In the genomic region with DNA sequence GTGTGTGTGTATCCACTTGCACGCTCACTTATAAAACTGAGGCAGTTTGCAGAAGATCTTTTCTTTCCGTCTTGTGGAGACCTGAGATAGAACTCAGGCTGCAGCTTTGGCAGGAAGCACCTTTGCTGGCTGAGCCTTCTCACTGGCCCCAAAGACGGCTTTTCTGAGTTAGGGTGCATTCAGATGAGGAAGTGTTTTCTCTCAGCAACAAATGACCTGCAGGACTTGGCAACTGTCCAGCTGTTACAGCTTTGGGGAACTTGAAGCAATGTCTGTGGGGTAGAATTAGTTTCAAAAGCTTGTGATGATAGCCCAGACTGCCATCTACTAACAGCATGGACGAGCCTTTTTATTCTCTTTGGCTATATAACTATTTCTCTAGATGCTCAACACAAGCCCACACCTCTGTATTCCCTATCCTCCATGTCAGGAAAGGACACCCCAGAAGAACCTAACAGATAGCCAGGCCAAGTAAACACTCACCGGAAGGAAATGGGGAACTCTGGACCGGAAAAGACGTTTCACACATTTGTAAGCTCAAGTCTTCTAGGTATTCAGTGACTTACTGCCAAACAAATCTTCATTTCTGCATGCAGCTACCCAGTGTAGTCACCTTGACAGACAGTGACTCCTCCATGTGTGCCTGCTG, we compare ENCODE assay signal across 7 mouse cellular contexts.
A peak's percentile ranks its signal among the peaks of the same experiment; 100 is the strongest.
DNase-seq lines count a peak whose midpoint lies in the region; ATAC-seq lines count a peak whose summit lies in the region.

No protein-coding gene starts in this region.

- peak; percentile 44 to 60 for DNase-seq in left cerebral cortex, postnatal 25 days (ENCODE audit: low spot score in 2 of 2)
- DNase-seq in left cerebral cortex, adult 8-10 months (ENCODE audit: low spot score in 2 of 2): no peak
- peak; percentile 18 to 45 for DNase-seq in adrenal gland, postnatal 36 days
- no peak for DNase-seq in liver, embryonic 11.5 days (ENCODE audit: low spot score)
- peak; percentile 17 for DNase-seq in right cerebral cortex, postnatal 4 days

- peak overlapping the region; percentile 33; the same call in 1 of the 2 replicates for H3K27ac ChIP-seq in heart, embryonic 13.5 days (replicated peaks)
- peak overlapping the region; percentile 11; the same call in 1 of the 2 replicates for H3K27ac ChIP-seq in liver, embryonic 11.5 days (ENCODE audit: low read depth, low read length)

- H3K9me3 ChIP-seq in heart, embryonic 13.5 days: no peaks in the 10 kb centered on the region
- no peaks in the 10 kb centered on the region for H3K9me3 ChIP-seq in liver, embryonic 11.5 days (ENCODE audit: control insufficient read depth, low read length)

- no peak overlapping the region for H3K9ac ChIP-seq in heart, embryonic 13.5 days
- H3K9ac ChIP-seq in liver, embryonic 11.5 days (ENCODE audit: low read depth, low read length): no peak overlapping the region

- intact Hi-C loops in left cerebral cortex, postnatal 25 days (cut with DNase I): no loop called here

- no peak for ATAC-seq in heart, embryonic 13.5 days (ENCODE audit: extremely low read depth, insufficient number of reproducible peaks, low FRiP score, low TSS enrichment)
- no peak for ATAC-seq in liver, embryonic 11.5 days (replicated peaks; ENCODE audit: low FRiP score)
- ATAC-seq in erythroid progenitor cell, adult 5-6 weeks (replicated peaks; ENCODE audit: low FRiP score, poor library complexity, severe bottlenecking): no peak

- peaks cover 44% of the 10 kb centered on the region for H3K4me1 ChIP-seq in heart, embryonic 13.5 days
- peaks cover 12% of the 10 kb centered on the region for H3K4me1 ChIP-seq in liver, embryonic 11.5 days (replicated peaks; ENCODE audit: control insufficient read depth, insufficient read depth, low read length)

- H3K36me3 ChIP-seq in heart, embryonic 13.5 days: 0 out of 2 replicates have a peak, but pooled peaks cover 3% of the 10 kb centered on the region
- no peaks in the 10 kb centered on the region for H3K36me3 ChIP-seq in liver, embryonic 11.5 days (ENCODE audit: control insufficient read depth, insufficient read depth, low read length)

- no peaks in the 10 kb centered on the region for H3K27me3 ChIP-seq in heart, embryonic 13.5 days (replicated peaks)
- no peaks in the 10 kb centered on the region for H3K27me3 ChIP-seq in liver, embryonic 11.5 days (replicated peaks; ENCODE audit: control insufficient read depth, insufficient read depth, low read length)

- H3K4me2 ChIP-seq in heart, embryonic 13.5 days: no peak overlapping the region
- H3K4me2 ChIP-seq in liver, embryonic 11.5 days: no peak overlapping the region

- H3K4me3 ChIP-seq in heart, embryonic 13.5 days: no peak overlapping the region
- H3K4me3 ChIP-seq in liver, embryonic 11.5 days (ENCODE audit: low read depth, low read length): no peak overlapping the region

- WGBS in heart, embryonic 13.5 days: 50% methylated on average over 7 of the region's 7 CpGs
- 42% methylated on average over 7 of the region's 7 CpGs for WGBS in liver, embryonic 11.5 days

Comparison
In these comparisons a context has a peak if more than half of its experiments do, and no peak if none do; other contexts are left out.
1. DNase-seq: peak in left cerebral cortex, postnatal 25 days (2 of 2), adrenal gland, postnatal 36 days (2 of 2) and right cerebral cortex, postnatal 4 days (single experiment); none in left cerebral cortex, adult 8-10 months (0 of 2) and liver, embryonic 11.5 days (single experiment).